Mouse (Mus musculus) thymus, adult 2 months (tissue): ENCODE results near the gene Proca1.

Source experiments
- CTCF ChIP-seq: fragments of 200-500 bp; IDR thresholded peaks from 2 replicates; pipeline ENCODE4 v1.5.1; 2012; ENCODE audit warnings: mild to moderate bottlenecking, control low read depth, low read length, moderate library complexity, borderline replicate concordance; ENCODE audit not compliant: control insufficient read depth, poor library complexity, insufficient read depth; ENCODE audit errors: extremely low read depth
- POLR2A ChIP-seq: fragments of 200-500 bp; IDR thresholded peaks from 2 replicates; pipeline ENCODE4 v1.6.1; 2012; ENCODE audit warnings: mild to moderate bottlenecking, low read length, control low read depth, moderate library complexity; ENCODE audit not compliant: control insufficient read depth, poor library complexity, insufficient read depth; ENCODE audit errors: extremely low read depth

GRCm38 (mm10) chr11:78182450-78182849 lies 10.7 kb upstream of the Proca1 start:
- TF ChIP-seq CTCF, result no peak
- TF ChIP-seq POLR2A, result no peak
